Mouse (Mus musculus): ENCODE results near the gene Cyp4v3. TPM values are rescaled to one million over a fixed set of nuclear protein-coding genes. Genes with fewer than 3 reads are reported as not detected.
A peak's percentile ranks its signal among the peaks of the same experiment; 100 is the strongest.

The Cyp4v3 gene
- 1.2 and 1.3 TPM in 2 replicates for polyA plus RNA-seq (2015; fragmentation: Nextera tagmentation; extraction: Ambion mirVana)

GRCm38 (mm10) chr8:45332685-45333409 is at the start of gene Cyp4v3:
Gene Cyp4v3 (minus strand): TSS chr8:45333216.
- no peaks in the 10 kb centered on the region for H3K9me3 ChIP-seq

GRCm38 (mm10) chr8:45381963-45382347 is 48.9 kb upstream of the Cyp4v3 start, which contains the start of gene Fam149a:
Gene Fam149a (minus strand): TSS chr8:45382291.
- no peak for ATAC-seq (ENCODE audit: insufficient number of reproducible peaks, low FRiP score, low TSS enrichment, low read depth)
- WGBS = 1% methylated on average over 6 of the region's 6 CpGs

More at GRCm38 (mm10) chr8:45332685-45333409, at the start of gene Cyp4v3:
- no peak within 1 kb of the TSS for H3K27ac ChIP-seq
- H3K27me3 ChIP-seq = no peaks in the 10 kb centered on the region
- peak; percentile 44; the same call in 1 of the 2 replicates for ATAC-seq (ENCODE audit: insufficient number of reproducible peaks, low FRiP score, low TSS enrichment, low read depth)
- H3K36me3 ChIP-seq = no peaks in the 10 kb centered on the region
- peak within 1 kb of the TSS; percentile 1; the same call in 1 of the 2 replicates for H3K9ac ChIP-seq
- H3K4me2 ChIP-seq = peak within 1 kb of the TSS; percentile 78
- H3K4me1 ChIP-seq = peaks cover 10% of the 10 kb centered on the region; the same call in 1 of the 2 replicates
- peak within 1 kb of the TSS; percentile 50 for H3K4me3 ChIP-seq
- under 1% methylated on average over 42 of the region's 44 CpGs for WGBS

GRCm38 (mm10) chr8:45381075-45381962 is 48.3 kb upstream of the Cyp4v3 start:
- Histone ChIP-seq H3K4me1 (peaks cover 9% of the 10 kb centered on the region), H3K27me3 (peaks cover 17% of the 10 kb centered on the region), H3K9me3 (no peaks in the 10 kb centered on the region), H3K27ac (no peak overlapping the region), H3K4me2 (peak overlapping the region; percentile 60), H3K4me3 (peak overlapping the region; percentile 32), H3K36me3 (no peaks in the 10 kb centered on the region), H3K9ac (no peak overlapping the region)
- WGBS = 3% methylated on average over 38 of the region's 38 CpGs
- ATAC-seq (ENCODE audit: insufficient number of reproducible peaks, low FRiP score, low TSS enrichment, low read depth) = no peak

More at GRCm38 (mm10) chr8:45381963-45382347, 48.9 kb upstream of the Cyp4v3 start, which contains the start of gene Fam149a:
- Histone ChIP-seq H3K4me1 (peaks cover 9% of the 10 kb centered on the region), H3K36me3 (no peaks in the 10 kb centered on the region), H3K27me3 (peaks cover 17% of the 10 kb centered on the region), H3K9ac (no peak within 1 kb of the TSS), H3K27ac (no peak within 1 kb of the TSS), H3K4me2 (peak within 1 kb of the TSS; percentile 60), H3K4me3 (peak within 1 kb of the TSS; percentile 32), H3K9me3 (no peaks in the 10 kb centered on the region)

GRCm38 (mm10) chr8:45380598-45380997 is 47.6 kb upstream of the Cyp4v3 start:
- Histone ChIP-seq H3K36me3 (no peaks in the 10 kb centered on the region), H3K9me3 (no peaks in the 10 kb centered on the region), H3K9ac (no peak overlapping the region), H3K4me3 (no peak overlapping the region), H3K4me1 (peaks cover 9% of the 10 kb centered on the region), H3K27ac (no peak overlapping the region), H3K27me3 (peaks cover 17% of the 10 kb centered on the region), H3K4me2 (no peak overlapping the region)
- ATAC-seq (ENCODE audit: insufficient number of reproducible peaks, low FRiP score, low TSS enrichment, low read depth) = no peak
- 25% methylated on average over 4 of the region's 4 CpGs for WGBS

GRCm38 (mm10) chr8:45374071-45374470 is 41.1 kb upstream of the Cyp4v3 start:
- no peak overlapping the region for H3K27ac ChIP-seq
- whole genome bisulfite sequencing = 71% methylated on average over 3 of the region's 3 CpGs
- ATAC-seq (ENCODE audit: insufficient number of reproducible peaks, low FRiP score, low TSS enrichment, low read depth) = no peak
- no peaks in the 10 kb centered on the region for H3K9me3 ChIP-seq
- no peak overlapping the region for H3K4me2 ChIP-seq
- H3K9ac ChIP-seq = no peak overlapping the region
- H3K4me1 ChIP-seq = no peaks in the 10 kb centered on the region
- no peaks in the 10 kb centered on the region for H3K27me3 ChIP-seq
- no peak overlapping the region for H3K4me3 ChIP-seq
- H3K36me3 ChIP-seq = no peaks in the 10 kb centered on the region

- Histone ChIP-seq H3K4me1 (no peaks in the 10 kb centered on the region), H3K9me3 (no peaks in the 10 kb centered on the region), H3K36me3 (no peaks in the 10 kb centered on the region), H3K27ac (no peak overlapping the region), H3K4me2 (no peak overlapping the region), H3K9ac (no peak overlapping the region), H3K27me3 (no peaks in the 10 kb centered on the region), H3K4me3 (no peak overlapping the region)
- 91% methylated on average over 1 of the region's 1 CpGs for WGBS
- no peak for ATAC-seq (ENCODE audit: insufficient number of reproducible peaks, low FRiP score, low TSS enrichment, low read depth)
Measured at GRCm38 (mm10) chr8:45367154-45367553, 34.1 kb upstream of the Cyp4v3 start.

GRCm38 (mm10) chr8:45363220-45363619 is 30.2 kb upstream of the Cyp4v3 start:
- no peak for ATAC-seq (ENCODE audit: insufficient number of reproducible peaks, low FRiP score, low TSS enrichment, low read depth)
- 64% methylated on average over 1 of the region's 1 CpGs for WGBS
- no peaks in the 10 kb centered on the region for H3K9me3 ChIP-seq
- H3K4me3 ChIP-seq = no peak overlapping the region
- no peaks in the 10 kb centered on the region for H3K4me1 ChIP-seq
- H3K9ac ChIP-seq = no peak overlapping the region
- no peak overlapping the region for H3K27ac ChIP-seq
- no peaks in the 10 kb centered on the region for H3K27me3 ChIP-seq
- no peaks in the 10 kb centered on the region for H3K36me3 ChIP-seq
- no peak overlapping the region for H3K4me2 ChIP-seq

- no peak overlapping the region for H3K9ac ChIP-seq
- H3K36me3 ChIP-seq = no peaks in the 10 kb centered on the region
- 68% methylated on average over 6 of the region's 6 CpGs for WGBS
- H3K4me1 ChIP-seq = peaks cover 6% of the 10 kb centered on the region
- no peak overlapping the region for H3K4me2 ChIP-seq
- ATAC-seq (ENCODE audit: insufficient number of reproducible peaks, low FRiP score, low TSS enrichment, low read depth) = no peak
- H3K9me3 ChIP-seq = no peaks in the 10 kb centered on the region
- H3K27ac ChIP-seq = no peak overlapping the region
- no peaks in the 10 kb centered on the region for H3K27me3 ChIP-seq
- no peak overlapping the region for H3K4me3 ChIP-seq
Measured at GRCm38 (mm10) chr8:45362323-45362722, 29.3 kb upstream of the Cyp4v3 start.

GRCm38 (mm10) chr8:45359091-45359605 is 26.1 kb upstream of the Cyp4v3 start:
- Histone ChIP-seq H3K4me2 (peak overlapping the region; percentile 78; the same call in 1 of the 2 replicates), H3K27me3 (no peaks in the 10 kb centered on the region), H3K4me3 (peak overlapping the region; percentile 57; the same call in 1 of the 2 replicates), H3K36me3 (no peaks in the 10 kb centered on the region), H3K27ac (no peak overlapping the region), H3K9me3 (no peaks in the 10 kb centered on the region), H3K9ac (no peak overlapping the region), H3K4me1 (peaks cover 6% of the 10 kb centered on the region)
- no peak for ATAC-seq (ENCODE audit: insufficient number of reproducible peaks, low FRiP score, low TSS enrichment, low read depth)
- WGBS = 77% methylated on average over 6 of the region's 6 CpGs

GRCm38 (mm10) chr8:45358132-45358918 is 25.3 kb upstream of the Cyp4v3 start:
- H3K4me1 ChIP-seq = peaks cover 6% of the 10 kb centered on the region
- H3K9me3 ChIP-seq = no peaks in the 10 kb centered on the region
- H3K36me3 ChIP-seq = no peaks in the 10 kb centered on the region
- peak; percentile 76 for ATAC-seq (ENCODE audit: insufficient number of reproducible peaks, low FRiP score, low TSS enrichment, low read depth)
- peak overlapping the region; percentile 43; the same call in 1 of the 2 replicates for H3K27ac ChIP-seq
- H3K9ac ChIP-seq = peak overlapping the region; percentile 60
- H3K4me2 ChIP-seq = peak overlapping the region; percentile 78
- no peaks in the 10 kb centered on the region for H3K27me3 ChIP-seq
- WGBS = 2% methylated on average over 48 of the region's 49 CpGs
- H3K4me3 ChIP-seq = peak overlapping the region; percentile 57

- Histone ChIP-seq H3K9ac (no peak overlapping the region), H3K4me1 (peaks cover 6% of the 10 kb centered on the region), H3K9me3 (no peaks in the 10 kb centered on the region), H3K4me2 (no peak overlapping the region), H3K27me3 (no peaks in the 10 kb centered on the region), H3K36me3 (0 out of 2 replicates have a peak, but pooled peaks cover 10% of the 10 kb centered on the region), H3K27ac (no peak overlapping the region), H3K4me3 (no peak overlapping the region)
- ATAC-seq (ENCODE audit: insufficient number of reproducible peaks, low FRiP score, low TSS enrichment, low read depth) = no peak
- WGBS = 78% methylated on average over 6 of the region's 6 CpGs
Measured at GRCm38 (mm10) chr8:45355809-45356208, 22.8 kb upstream of the Cyp4v3 start.

Measured in limb, embryonic 15.5 days (tissue).